Mouse (Mus musculus): ENCODE results near the gene Clybl. TPM values are rescaled to one million over a fixed set of nuclear protein-coding genes. Genes with fewer than 3 reads are reported as not detected.

Gene Clybl
- polyA plus RNA-seq, 1 experiment from 2014 or later: 27.9 TPM

DNA sequence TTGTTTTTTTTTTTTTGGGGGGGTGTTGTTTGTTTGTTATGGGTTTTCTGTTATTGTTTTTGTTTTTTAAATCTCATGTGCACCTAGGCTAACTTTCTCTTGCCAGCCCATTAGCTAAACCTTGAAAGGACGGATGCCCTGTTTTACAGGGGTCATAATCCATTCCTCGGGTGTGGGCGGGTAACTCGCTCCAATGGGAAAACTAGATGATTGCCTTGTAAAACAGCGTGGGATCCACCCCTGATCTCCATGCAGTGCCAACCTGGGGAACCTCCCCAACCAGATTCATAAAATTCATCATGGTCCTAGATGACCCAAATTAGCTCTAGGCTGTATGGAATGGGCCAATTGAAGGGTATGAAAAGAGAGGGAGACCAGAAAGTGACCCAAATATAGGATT is 218.4 kb downstream of the Clybl start:
- 41% methylated on average over 5 of the region's 5 CpGs for WGBS
- ATAC-seq (ENCODE audit: insufficient number of reproducible peaks, low FRiP score, low TSS enrichment, low read depth) (no peak), DNase-seq (ENCODE audit: low spot score) (no peak)
- Histone ChIP-seq H3K4me3 (ENCODE audit: low read depth, low read length) (no peak overlapping the region), H3K9me3 (ENCODE audit: control insufficient read depth, low read length) (no peaks in the 10 kb centered on the region), H3K27ac (replicated peaks; ENCODE audit: low read depth, low read length) (no peak overlapping the region), H3K4me2 (ENCODE audit: low read depth, severe bottlenecking) (no peak overlapping the region), H3K4me1 (ENCODE audit: control insufficient read depth, insufficient read depth, low read length) (peaks cover 8% of the 10 kb centered on the region; the same call in 1 of the 2 replicates), H3K9ac (ENCODE audit: low read length) (no peak overlapping the region), H3K27me3 (ENCODE audit: control insufficient read depth, insufficient read depth, low read length) (no peaks in the 10 kb centered on the region), H3K36me3 (ENCODE audit: control insufficient read depth, insufficient read depth, low read length) (no peaks in the 10 kb centered on the region)

DNA sequence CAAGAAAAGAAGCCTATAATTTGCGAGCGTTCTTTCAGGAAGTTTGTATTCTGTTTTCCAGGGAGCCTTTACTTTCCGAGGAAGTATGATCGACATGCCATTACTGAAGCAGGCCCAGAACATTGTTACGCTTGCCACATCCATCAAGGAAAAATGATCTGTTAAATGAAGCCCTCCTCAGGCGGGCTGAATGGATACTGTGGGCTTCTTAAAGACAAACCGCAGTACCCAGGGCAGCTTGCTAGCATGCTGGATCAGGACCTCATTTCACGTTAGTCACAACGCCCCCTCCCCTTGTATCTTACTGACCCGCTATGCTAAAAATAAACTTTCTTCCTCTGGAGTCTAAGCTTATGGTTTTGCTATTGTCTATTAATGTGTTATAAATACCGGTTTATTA is 220.4 kb downstream of the Clybl start:
- Histone ChIP-seq H3K4me1 (ENCODE audit: control insufficient read depth, insufficient read depth, low read length) (peaks cover 20% of the 10 kb centered on the region), H3K9me3 (ENCODE audit: control insufficient read depth, low read length) (no peaks in the 10 kb centered on the region), H3K4me2 (ENCODE audit: low read depth, severe bottlenecking) (no peak overlapping the region), H3K27me3 (ENCODE audit: control insufficient read depth, insufficient read depth, low read length) (0 out of 2 replicates have a peak, but pooled peaks cover 2% of the 10 kb centered on the region), H3K4me3 (ENCODE audit: low read depth, low read length) (no peak overlapping the region), H3K36me3 (ENCODE audit: control insufficient read depth, insufficient read depth, low read length) (no peaks in the 10 kb centered on the region), H3K27ac (replicated peaks; ENCODE audit: low read depth, low read length) (no peak overlapping the region), H3K9ac (ENCODE audit: low read length) (no peak overlapping the region)
- 77% methylated on average over 11 of the region's 11 CpGs for WGBS
- DNase-seq (ENCODE audit: low spot score) (no peak), ATAC-seq (ENCODE audit: insufficient number of reproducible peaks, low FRiP score, low TSS enrichment, low read depth) (no peak)

DNA sequence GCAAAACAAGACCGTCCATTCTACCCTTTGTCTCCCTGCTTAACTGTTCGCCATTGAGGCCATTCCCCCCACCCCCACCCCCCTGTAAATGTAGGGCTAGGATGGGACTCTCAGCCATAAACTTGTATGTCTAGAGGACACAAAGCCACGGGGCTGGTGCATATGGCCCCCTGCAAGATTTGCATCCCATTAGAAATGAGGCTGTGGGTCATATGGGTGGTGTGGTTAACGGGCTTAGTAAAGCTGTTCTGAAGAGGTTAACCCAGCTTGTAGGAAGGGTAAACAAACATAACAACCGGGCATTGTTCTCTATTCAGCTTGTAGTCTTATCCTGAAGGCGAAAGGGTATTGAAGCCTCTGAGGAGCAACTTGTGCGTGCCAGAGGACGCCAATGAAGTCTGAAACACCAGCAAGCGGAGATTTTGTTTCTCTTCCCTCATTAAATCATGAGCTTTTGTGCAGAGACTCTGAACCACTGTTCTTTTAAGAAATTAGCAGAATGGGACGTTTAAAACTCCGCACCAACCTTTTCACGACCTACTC is 221.3 kb downstream of the Clybl start:
- H3K9ac ChIP-seq (ENCODE audit: low read length): no peak overlapping the region
- DNase-seq (ENCODE audit: low spot score) (no peak), ATAC-seq (ENCODE audit: insufficient number of reproducible peaks, low FRiP score, low TSS enrichment, low read depth) (no peak)
- 51% methylated on average over 12 of the region's 12 CpGs for WGBS
- no peaks in the 10 kb centered on the region for H3K36me3 ChIP-seq (ENCODE audit: control insufficient read depth, insufficient read depth, low read length)
- H3K9me3 ChIP-seq (ENCODE audit: control insufficient read depth, low read length): no peaks in the 10 kb centered on the region
- H3K27ac ChIP-seq (replicated peaks; ENCODE audit: low read depth, low read length): no peak overlapping the region
- 0 out of 2 replicates have a peak, but pooled peaks cover 2% of the 10 kb centered on the region for H3K27me3 ChIP-seq (ENCODE audit: control insufficient read depth, insufficient read depth, low read length)
- H3K4me2 ChIP-seq (ENCODE audit: low read depth, severe bottlenecking): no peak overlapping the region
- peaks cover 22% of the 10 kb centered on the region for H3K4me1 ChIP-seq (ENCODE audit: control insufficient read depth, insufficient read depth, low read length)
- H3K4me3 ChIP-seq (ENCODE audit: low read depth, low read length): no peak overlapping the region

DNA sequence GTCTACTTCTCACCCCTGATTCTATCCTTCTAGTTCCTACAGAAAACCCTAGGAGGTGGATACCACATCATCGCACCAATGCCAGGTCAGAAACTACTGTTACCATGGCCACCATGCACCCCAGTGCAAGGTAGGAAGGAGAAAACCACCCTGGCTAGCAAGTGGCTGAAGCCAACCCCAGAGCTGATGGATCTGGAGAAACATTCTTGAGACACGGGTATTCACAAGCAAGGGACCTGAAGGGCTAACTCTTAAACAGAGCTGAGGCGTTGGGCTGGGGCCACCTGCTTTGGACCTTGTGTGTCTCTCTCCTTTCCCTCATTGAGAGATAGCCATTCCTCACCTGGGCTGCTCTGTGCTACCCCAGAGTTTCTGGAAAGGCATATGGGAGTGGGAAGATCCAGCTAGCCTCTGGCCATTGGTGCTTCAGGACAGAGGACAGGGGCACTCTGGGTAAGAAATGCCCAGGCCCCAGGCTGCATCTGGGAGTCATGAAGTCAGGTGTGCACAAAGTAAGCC is 222.0 kb downstream of the Clybl start:
- WGBS: 85% methylated on average over 3 of the region's 3 CpGs
- H3K27me3 ChIP-seq (ENCODE audit: control insufficient read depth, insufficient read depth, low read length): 0 out of 2 replicates have a peak, but pooled peaks cover 2% of the 10 kb centered on the region
- H3K4me1 ChIP-seq (ENCODE audit: control insufficient read depth, insufficient read depth, low read length): peaks cover 22% of the 10 kb centered on the region
- H3K4me2 ChIP-seq (ENCODE audit: low read depth, severe bottlenecking): no peak overlapping the region
- H3K36me3 ChIP-seq (ENCODE audit: control insufficient read depth, insufficient read depth, low read length): no peaks in the 10 kb centered on the region
- DNase-seq (ENCODE audit: low spot score): no peak
- no peak for ATAC-seq (ENCODE audit: insufficient number of reproducible peaks, low FRiP score, low TSS enrichment, low read depth)
- no peak overlapping the region for H3K27ac ChIP-seq (replicated peaks; ENCODE audit: low read depth, low read length)
- no peak overlapping the region for H3K4me3 ChIP-seq (ENCODE audit: low read depth, low read length)
- no peak overlapping the region for H3K9ac ChIP-seq (ENCODE audit: low read length)
- H3K9me3 ChIP-seq (ENCODE audit: control insufficient read depth, low read length): no peaks in the 10 kb centered on the region

DNA sequence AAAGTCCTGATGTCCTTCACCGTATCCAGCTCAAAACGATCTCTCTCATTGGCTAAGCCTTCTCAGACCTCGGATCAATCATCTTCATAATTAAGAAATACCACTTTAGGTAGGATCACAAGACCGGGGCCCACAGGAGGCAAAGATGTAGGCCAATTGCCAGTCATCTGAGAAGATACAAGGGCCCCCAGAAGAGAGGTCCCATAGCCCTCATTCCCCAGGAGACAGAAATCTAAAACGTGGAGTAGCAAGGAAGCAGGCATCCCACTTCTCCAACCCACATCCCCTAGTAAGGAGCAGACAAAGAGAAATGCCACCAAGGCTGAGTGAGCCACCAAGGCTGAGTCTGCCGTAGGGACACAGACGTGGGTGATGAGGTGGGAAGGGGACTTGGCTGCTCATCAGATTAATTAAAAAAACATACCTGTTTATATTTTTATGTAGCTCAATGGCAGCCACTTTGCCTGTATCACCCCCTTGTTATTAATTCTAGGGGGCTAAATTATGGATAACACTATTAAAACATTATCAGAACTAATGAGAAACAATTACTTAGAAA is 223.2 kb downstream of the Clybl start:
- H3K4me1 ChIP-seq (ENCODE audit: control insufficient read depth, insufficient read depth, low read length): peaks cover 22% of the 10 kb centered on the region
- H3K27me3 ChIP-seq (ENCODE audit: control insufficient read depth, insufficient read depth, low read length): 0 out of 2 replicates have a peak, but pooled peaks cover 2% of the 10 kb centered on the region
- no peak overlapping the region for H3K27ac ChIP-seq (replicated peaks; ENCODE audit: low read depth, low read length)
- no peaks in the 10 kb centered on the region for H3K9me3 ChIP-seq (ENCODE audit: control insufficient read depth, low read length)
- ATAC-seq (ENCODE audit: insufficient number of reproducible peaks, low FRiP score, low TSS enrichment, low read depth) (no peak), DNase-seq (ENCODE audit: low spot score) (no peak)
- H3K36me3 ChIP-seq (ENCODE audit: control insufficient read depth, insufficient read depth, low read length): no peaks in the 10 kb centered on the region
- no peak overlapping the region for H3K9ac ChIP-seq (ENCODE audit: low read length)
- WGBS: 77% methylated on average over 7 of the region's 7 CpGs
- no peak overlapping the region for H3K4me3 ChIP-seq (ENCODE audit: low read depth, low read length)
- H3K4me2 ChIP-seq (ENCODE audit: low read depth, severe bottlenecking): no peak overlapping the region

DNA sequence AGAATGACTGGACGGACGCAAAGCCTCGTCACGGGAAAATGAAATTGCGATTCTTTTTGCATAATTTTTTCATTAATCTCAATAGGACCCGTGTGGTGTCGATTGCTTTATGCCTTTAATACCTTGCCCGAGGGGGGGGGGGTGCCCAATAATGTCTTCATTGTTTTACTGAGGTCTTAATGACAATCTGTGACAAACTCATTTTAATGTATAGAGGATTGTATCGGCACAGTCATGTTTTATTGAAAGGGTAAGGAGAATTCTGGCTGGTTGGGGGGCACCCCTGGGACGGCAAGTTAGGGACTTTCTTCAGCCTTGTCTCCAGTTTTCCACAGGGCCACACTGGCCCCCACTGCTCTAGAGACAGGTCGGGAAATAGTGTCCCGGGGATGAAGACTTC is 223.7 kb downstream of the Clybl start:
- Histone ChIP-seq H3K4me3 (ENCODE audit: low read depth, low read length) (no peak overlapping the region), H3K4me1 (ENCODE audit: control insufficient read depth, insufficient read depth, low read length) (peaks cover 22% of the 10 kb centered on the region), H3K4me2 (ENCODE audit: low read depth, severe bottlenecking) (no peak overlapping the region), H3K36me3 (ENCODE audit: control insufficient read depth, insufficient read depth, low read length) (no peaks in the 10 kb centered on the region), H3K27me3 (ENCODE audit: control insufficient read depth, insufficient read depth, low read length) (0 out of 2 replicates have a peak, but pooled peaks cover 2% of the 10 kb centered on the region), H3K9ac (ENCODE audit: low read length) (no peak overlapping the region), H3K9me3 (ENCODE audit: control insufficient read depth, low read length) (no peaks in the 10 kb centered on the region), H3K27ac (replicated peaks; ENCODE audit: low read depth, low read length) (no peak overlapping the region)
- no peak for DNase-seq (ENCODE audit: low spot score)
- ATAC-seq (ENCODE audit: insufficient number of reproducible peaks, low FRiP score, low TSS enrichment, low read depth): no peak
- 43% methylated on average over 12 of the region's 12 CpGs for WGBS

DNA sequence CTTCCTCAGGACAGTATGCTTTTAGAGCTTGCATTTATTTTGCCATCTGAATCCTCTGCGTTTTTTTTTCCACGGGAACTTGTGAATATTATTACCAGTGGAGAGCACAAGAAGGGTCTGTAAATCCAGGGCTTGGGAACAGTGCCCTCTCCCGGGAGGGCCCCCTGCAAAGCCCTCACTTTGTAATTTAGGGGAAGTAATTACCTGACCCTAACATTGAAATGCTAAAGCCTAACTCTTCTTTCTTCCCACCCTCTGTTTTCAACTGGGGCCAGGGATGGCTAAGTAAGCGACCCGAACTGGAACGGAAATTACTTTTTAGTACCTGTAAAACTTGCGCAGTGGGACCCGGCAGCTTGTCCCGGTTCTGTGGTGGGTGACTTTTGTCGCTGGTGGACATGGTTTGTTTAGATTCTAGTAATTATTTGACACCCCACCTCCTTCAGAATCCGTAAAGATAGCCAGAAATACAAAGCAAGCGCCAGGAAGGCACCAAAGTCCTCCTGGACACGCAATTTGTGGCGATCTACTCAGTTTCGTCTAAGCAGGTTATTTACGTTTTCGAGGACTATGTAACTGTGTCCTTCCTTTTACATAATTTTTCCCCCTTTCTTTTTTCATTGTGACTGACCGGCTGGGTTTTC is 224.5 kb downstream of the Clybl start:
- DNase-seq (ENCODE audit: low spot score) (peak; percentile 58), ATAC-seq (ENCODE audit: insufficient number of reproducible peaks, low FRiP score, low TSS enrichment, low read depth) (no peak)
- peak overlapping the region; percentile 60 for H3K4me2 ChIP-seq (ENCODE audit: low read depth, severe bottlenecking)
- peak overlapping the region; percentile 31 for H3K9ac ChIP-seq (ENCODE audit: low read length)
- H3K4me1 ChIP-seq (ENCODE audit: control insufficient read depth, insufficient read depth, low read length): peaks cover 22% of the 10 kb centered on the region
- no peaks in the 10 kb centered on the region for H3K36me3 ChIP-seq (ENCODE audit: control insufficient read depth, insufficient read depth, low read length)
- under 1% methylated on average over 18 of the region's 18 CpGs for WGBS
- H3K27ac ChIP-seq (replicated peaks; ENCODE audit: low read depth, low read length): peak overlapping the region; percentile 15
- no peaks in the 10 kb centered on the region for H3K9me3 ChIP-seq (ENCODE audit: control insufficient read depth, low read length)
- peak overlapping the region; percentile 17 for H3K4me3 ChIP-seq (ENCODE audit: low read depth, low read length)
- H3K27me3 ChIP-seq (ENCODE audit: control insufficient read depth, insufficient read depth, low read length): 0 out of 2 replicates have a peak, but pooled peaks cover 2% of the 10 kb centered on the region

DNA sequence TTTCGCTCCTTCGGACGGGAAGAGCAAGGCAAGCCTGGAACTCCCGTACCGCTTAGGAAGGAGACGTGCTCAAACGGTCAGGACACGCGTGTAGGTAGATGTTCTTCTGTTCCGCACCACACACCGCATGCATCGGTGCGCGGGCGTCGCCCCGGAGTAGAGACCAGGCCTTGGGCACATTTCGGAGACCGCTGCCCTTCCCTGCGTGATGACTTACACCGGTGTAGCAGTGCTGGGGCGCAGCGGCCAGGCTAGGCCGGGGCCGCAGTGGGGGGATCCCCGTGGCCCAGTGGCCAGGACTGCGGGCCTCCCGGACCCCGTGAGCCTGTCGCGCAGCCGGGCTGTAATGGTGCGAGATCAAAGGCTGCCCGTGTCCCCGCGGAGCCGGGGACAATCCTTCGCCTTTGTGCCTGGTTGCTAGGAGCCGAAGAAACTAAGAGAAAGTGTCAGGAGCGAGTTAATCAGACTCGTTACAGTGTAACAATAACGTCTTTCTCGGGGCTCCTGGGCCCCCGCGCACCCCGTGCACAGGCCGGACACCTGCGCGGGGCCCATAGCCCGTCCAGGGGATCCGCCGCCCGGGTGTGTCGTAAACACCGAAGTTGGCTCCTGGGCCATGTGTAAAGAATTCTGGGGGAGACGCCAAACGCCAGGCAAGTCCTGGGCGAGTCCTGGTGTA is 225.2 kb downstream of the Clybl start:
- H3K4me3 ChIP-seq (ENCODE audit: low read depth, low read length): peak overlapping the region; percentile 17
- H3K27ac ChIP-seq (replicated peaks; ENCODE audit: low read depth, low read length): peak overlapping the region; percentile 15
- peaks cover 22% of the 10 kb centered on the region for H3K4me1 ChIP-seq (ENCODE audit: control insufficient read depth, insufficient read depth, low read length)
- under 1% methylated on average over 58 of the region's 58 CpGs for WGBS
- no peaks in the 10 kb centered on the region for H3K36me3 ChIP-seq (ENCODE audit: control insufficient read depth, insufficient read depth, low read length)
- H3K9ac ChIP-seq (ENCODE audit: low read length): peak overlapping the region; percentile 31
- H3K27me3 ChIP-seq (ENCODE audit: control insufficient read depth, insufficient read depth, low read length): 0 out of 2 replicates have a peak, but pooled peaks cover 2% of the 10 kb centered on the region
- no peaks in the 10 kb centered on the region for H3K9me3 ChIP-seq (ENCODE audit: control insufficient read depth, low read length)
- DNase-seq (ENCODE audit: low spot score): peak; percentile 68
- peak overlapping the region; percentile 60 for H3K4me2 ChIP-seq (ENCODE audit: low read depth, severe bottlenecking)
- peak; percentile 63 for ATAC-seq (ENCODE audit: insufficient number of reproducible peaks, low FRiP score, low TSS enrichment, low read depth)

All from limb, embryonic 11.5 days (tissue).